Mouse (Mus musculus) megakaryocyte, embryonic 14.5 days (primary cell): ENCODE results near the gene Rabep2. TPM values are rescaled to one million over a fixed set of nuclear protein-coding genes. Genes with fewer than 3 reads are reported as not detected.

Source experiments
- H3K27me3 ChIP-seq: replicated peaks from 2 replicates; pipeline ENCODE3; 2012; ENCODE audit warnings: inconsistent platforms
- H3K36me3 ChIP-seq: replicated peaks from 2 replicates; pipeline ENCODE3; 2012; ENCODE audit warnings: low read length, inconsistent platforms, mixed read lengths
- H3K4me1 ChIP-seq: 2 replicates; pipeline ENCODE4 v1.6.1; 2012; ENCODE audit warnings: inconsistent platforms
- H3K4me3 ChIP-seq: replicated peaks from 2 replicates; pipeline ENCODE3; 2012; ENCODE audit warnings: moderate library complexity, mild to moderate bottlenecking, inconsistent platforms
- H3K9me3 ChIP-seq: 2 replicates; pipeline ENCODE4 v1.6.1; 2012; ENCODE audit warnings: inconsistent platforms
- FLI1 ChIP-seq: IDR thresholded peaks from 2 replicates; pipeline ENCODE4 v1.6.1; 2012; ENCODE audit warnings: low read length, inconsistent platforms, mixed read lengths
- GATA1 ChIP-seq: IDR thresholded peaks from 3 replicates; pipeline ENCODE4 v1.6.1; 2012; ENCODE audit warnings: mixed read lengths, low read length, inconsistent platforms, borderline replicate concordance
- polyA plus RNA-seq: library from polyadenylated mRNA; stranded (reverse); fragments of >175 nt; gene quantifications from 2 replicates; pipeline ENCODE4 v1.2.3, GENCODE M21; 2012; ENCODE audit warnings: low replicate concordance; ENCODE audit not compliant: insufficient read depth

Rabep2 gene
- polyA plus RNA-seq, 1 experiment = 97.9 TPM

- Histone ChIP-seq H3K36me3 (peaks cover 75% of the 10 kb centered on the region), H3K4me1 (peaks cover 80% of the 10 kb centered on the region), H3K4me3 (no peak overlapping the region), H3K27me3 (no peaks in the 10 kb centered on the region), H3K9me3 (no peaks in the 10 kb centered on the region)
- no peak for TF ChIP-seq GATA1
- TF ChIP-seq FLI1 = no peak
Measured at GRCm38 (mm10) chr7:126491005-126491404, 62.4 kb downstream of the Rabep2 start.

GRCm38 (mm10) chr7:126491973-126492372 is 63.4 kb downstream of the Rabep2 start:
- H3K9me3 ChIP-seq = no peaks in the 10 kb centered on the region
- no peaks in the 10 kb centered on the region for H3K27me3 ChIP-seq
- H3K36me3 ChIP-seq = peaks cover 85% of the 10 kb centered on the region
- TF ChIP-seq GATA1 (no peak), FLI1 (no peak)
- H3K4me3 ChIP-seq = no peak overlapping the region
- peaks cover 84% of the 10 kb centered on the region for H3K4me1 ChIP-seq

GRCm38 (mm10) chr7:126494120-126494519 is 65.6 kb downstream of the Rabep2 start:
- TF ChIP-seq GATA1 (no peak), FLI1 (no peak)
- H3K9me3 ChIP-seq = no peaks in the 10 kb centered on the region
- peaks cover 89% of the 10 kb centered on the region for H3K4me1 ChIP-seq
- H3K27me3 ChIP-seq = no peaks in the 10 kb centered on the region
- peaks cover 97% of the 10 kb centered on the region for H3K36me3 ChIP-seq
- no peak overlapping the region for H3K4me3 ChIP-seq

GRCm38 (mm10) chr7:126496475-126496874 is 67.9 kb downstream of the Rabep2 start:
- Histone ChIP-seq H3K9me3 (no peaks in the 10 kb centered on the region), H3K27me3 (no peaks in the 10 kb centered on the region), H3K4me3 (no peak overlapping the region), H3K4me1 (peaks cover 85% of the 10 kb centered on the region), H3K36me3 (peaks cover 98% of the 10 kb centered on the region)
- no peak for TF ChIP-seq GATA1
- no peak for TF ChIP-seq FLI1

GRCm38 (mm10) chr7:126497966-126498365 is 69.4 kb downstream of the Rabep2 start:
- TF ChIP-seq GATA1 (no peak), FLI1 (no peak)
- H3K9me3 ChIP-seq = no peaks in the 10 kb centered on the region
- H3K4me1 ChIP-seq = peaks cover 70% of the 10 kb centered on the region
- no peak overlapping the region for H3K4me3 ChIP-seq
- no peaks in the 10 kb centered on the region for H3K27me3 ChIP-seq
- H3K36me3 ChIP-seq = peaks cover 84% of the 10 kb centered on the region

Other genes with a start within 250 kb of the Rabep2 start
- gene Xpo6, start 228.3 kb upstream of the Rabep2 start, polyA plus RNA-seq = 83.9 and 172 TPM in 2 replicates
- 1.4 and 5.6 TPM in 2 replicates for gene Sbk1, start 156.1 kb upstream of the Rabep2 start, polyA plus RNA-seq
- 715 and 927 TPM in 2 replicates for gene Lat, start 59.2 kb upstream of the Rabep2 start, polyA plus RNA-seq
- 74.6 and 153 TPM in 2 replicates for gene Spns1, start 51.3 kb upstream of the Rabep2 start, polyA plus RNA-seq
- gene Nfatc2ip, start 32.0 kb upstream of the Rabep2 start, polyA plus RNA-seq = 0.79 TPM in 1 of 2 replicates, not detected in the other
- not detected in 2 replicates for gene Cd19, start 13.9 kb upstream of the Rabep2 start, polyA plus RNA-seq
- gene Atp2a1, start 34.3 kb downstream of the Rabep2 start, polyA plus RNA-seq = 1.1 and 1.4 TPM in 2 replicates
- 94.0 and 146 TPM in 2 replicates for gene Sh2b1, start 46.7 kb downstream of the Rabep2 start, polyA plus RNA-seq
- 19.3 and 43.5 TPM in 2 replicates for gene Tufm, start 58.6 kb downstream of the Rabep2 start, polyA plus RNA-seq
- 956 and 1,090 TPM in 2 replicates for gene Atxn2l, start 74.7 kb downstream of the Rabep2 start, polyA plus RNA-seq
- 22.3 and 46.6 TPM in 2 replicates for gene Eif3c, start 137.7 kb downstream of the Rabep2 start, polyA plus RNA-seq
- gene Apobr, start 156.2 kb downstream of the Rabep2 start, polyA plus RNA-seq = 30.2 TPM in 1 of 2 replicates, not detected in the other
- 8.9 and 21.3 TPM in 2 replicates for gene Cln3, start 157.1 kb downstream of the Rabep2 start, polyA plus RNA-seq
- gene Il27, start 166.2 kb downstream of the Rabep2 start, polyA plus RNA-seq = 1.4 TPM in 1 of 2 replicates, not detected in the other
- 27.5 TPM in 1 of 2 replicates, not detected in the other for gene Nupr1, start 202.1 kb downstream of the Rabep2 start, polyA plus RNA-seq
- gene Sgf29, start 220.6 kb downstream of the Rabep2 start, polyA plus RNA-seq = 31.0 and 69.1 TPM in 2 replicates
- gene Sult1a1, start 247.7 kb downstream of the Rabep2 start, polyA plus RNA-seq = 0.87 and 3.0 TPM in 2 replicates